Mouse (Mus musculus): ENCODE measurements around the gene Usp32.
A peak's percentile ranks its signal among the peaks of the same experiment; 100 is the strongest.

The Usp32 gene

GRCm38 (mm10) chr11:84945841-84946240, 194.1 kb downstream of the Usp32 start:
- DNase-seq = no peak

GRCm38 (mm10) chr11:84944639-84945435, 195.1 kb downstream of the Usp32 start:
- no peak for DNase-seq

- peak; percentile 73 for DNase-seq
Measured at GRCm38 (mm10) chr11:84943948-84944347, 196.0 kb downstream of the Usp32 start.

- DNase-seq = no peak
Measured at GRCm38 (mm10) chr11:84940140-84940539, 199.8 kb downstream of the Usp32 start.

GRCm38 (mm10) chr11:84939508-84940053, 200.4 kb downstream of the Usp32 start:
- DNase-seq = no peak
